Mouse (Mus musculus) embryonic fibroblast, embryonic 13.5 days (primary cell): ENCODE measurements around the gene Psrc1.

Experiments used
- CTCF ChIP-seq: IDR thresholded peaks from 2 replicates; pipeline ENCODE4 v1.5.1; 2011; ENCODE audit warnings: mild to moderate bottlenecking, control low read depth, low read length, moderate library complexity, borderline replicate concordance; ENCODE audit not compliant: insufficient read depth
- POLR2A ChIP-seq: IDR thresholded peaks from 2 replicates; pipeline ENCODE4 v1.6.1; 2011; ENCODE audit warnings: low read depth, mild to moderate bottlenecking, control low read depth, low read length, moderate library complexity

- TF ChIP-seq CTCF (no peak), POLR2A (no peak)
Observed at GRCm38 (mm10) chr3:108406306-108406885, 22.8 kb downstream of the Psrc1 start.
